Mouse (Mus musculus) limb, embryonic 11.5 days (tissue): ENCODE measurements around the gene Tead1. TPM values are rescaled to one million over a fixed set of nuclear protein-coding genes. Genes with fewer than 3 reads are reported as not detected.
"Not testable (repeated sequence)": the region's sequence is repeated elsewhere in the genome, so short reads cannot be mapped to it uniquely, and the experiment has no call there.

Experiments used
- ATAC-seq: fragments of 200-750 bp; cut with Nextera tagmentation; 2 replicates; pipeline ENCODE4 v1.8.0; 2017; ENCODE audit warnings: low read depth; ENCODE audit not compliant: insufficient number of reproducible peaks, low FRiP score, low TSS enrichment
- DNase-seq: peaks from one replicate; pipeline ENCODE4 v3.0.0-alpha.2; 2015; ENCODE audit warnings: low spot score
- H3K27ac ChIP-seq: fragments of 300-500 bp; sonication (generic); replicated peaks from 2 replicates; pipeline ENCODE4 v1.5.1; 2014; ENCODE audit warnings: low read depth, mild to moderate bottlenecking, low read length
- H3K27me3 ChIP-seq: fragments of 300-500 bp; sonication (generic); 2 replicates; pipeline ENCODE4 v1.6.1; 2014; ENCODE audit warnings: mild to moderate bottlenecking, low read length, mixed read lengths; ENCODE audit not compliant: control insufficient read depth, insufficient read depth
- H3K36me3 ChIP-seq: fragments of 300-500 bp; sonication (generic); 2 replicates; pipeline ENCODE4 v1.6.1; 2014; ENCODE audit warnings: mild to moderate bottlenecking, low read length, moderate library complexity, mixed read lengths; ENCODE audit not compliant: control insufficient read depth, insufficient read depth
- H3K4me1 ChIP-seq: fragments of 300-500 bp; sonication (generic); 2 replicates; pipeline ENCODE4 v1.6.1; 2014; ENCODE audit warnings: low read length, mixed read lengths; ENCODE audit not compliant: control insufficient read depth, insufficient read depth
- H3K4me2 ChIP-seq: fragments of 300-500 bp; sonication (generic); 2 replicates; pipeline ENCODE4 v1.6.1; 2014; ENCODE audit warnings: low read depth, mild to moderate bottlenecking, moderate library complexity; ENCODE audit not compliant: severe bottlenecking
- H3K4me3 ChIP-seq: fragments of 300-500 bp; sonication (generic); 2 replicates; pipeline ENCODE4 v1.5.1; 2014; ENCODE audit warnings: low read depth, low read length
- H3K9ac ChIP-seq: fragments of 300-500 bp; sonication (generic); 2 replicates; pipeline ENCODE4 v1.6.1; 2014; ENCODE audit warnings: mild to moderate bottlenecking, low read length
- H3K9me3 ChIP-seq: fragments of 300-500 bp; sonication (generic); 2 replicates; pipeline ENCODE4 v1.6.1; 2016; ENCODE audit warnings: low read length; ENCODE audit not compliant: control insufficient read depth
- WGBS: fragments of 180-500 bp; shearing (Covaris S2); extraction: QIAGEN DNeasy Blood & Tissue Kit; methylation state at CpG from one replicate; pipeline ENCODE4 v1.1.7; 2014; 5-methylcytosine and 5-hydroxymethylcytosine counted together
- polyA plus RNA-seq: library from polyadenylated mRNA; unstranded; fragments of >200 nt; fragmentation: Nextera tagmentation; extraction: Ambion mirVana; gene quantifications from 2 replicates; pipeline ENCODE4 v1.2.1, GENCODE M21; 2014

Tead1 gene
- polyA plus RNA-seq, 1 experiment from 2014 or later: 18.3 TPM

GRCm38 (mm10) chr7:112918279-112918991, 239.3 kb downstream of the Tead1 start:
- no peak for ATAC-seq
- Histone ChIP-seq H3K9ac (no peak overlapping the region), H3K4me1 (no peaks in the 10 kb centered on the region), H3K9me3 (no peaks in the 10 kb centered on the region), H3K4me3 (no peak overlapping the region), H3K4me2 (no peak overlapping the region), H3K27me3 (no peaks in the 10 kb centered on the region), H3K36me3 (no peaks in the 10 kb centered on the region), H3K27ac (no peak overlapping the region)
- no peak for DNase-seq
- WGBS: 73% methylated on average over 22 of the region's 22 CpGs

- no peak overlapping the region for H3K4me2 ChIP-seq
- H3K4me1 ChIP-seq: no peaks in the 10 kb centered on the region
These were observed 240.7 kb downstream of the Tead1 start for GRCm38 (mm10) chr7:112919845-112920244.

GRCm38 (mm10) chr7:112922801-112923200, 243.7 kb downstream of the Tead1 start:
- Histone ChIP-seq H3K27me3 (no peaks in the 10 kb centered on the region), H3K4me1 (no peaks in the 10 kb centered on the region), H3K9me3 (no peaks in the 10 kb centered on the region), H3K4me3 (no peak overlapping the region), H3K27ac (no peak overlapping the region), H3K36me3 (no peaks in the 10 kb centered on the region), H3K4me2 (no peak overlapping the region), H3K9ac (no peak overlapping the region)
- DNase-seq (no peak), ATAC-seq (no peak)
- WGBS: 64% methylated on average over 4 of the region's 4 CpGs

More at GRCm38 (mm10) chr7:112919845-112920244, 240.7 kb downstream of the Tead1 start:
- ATAC-seq: no peak
- H3K9ac ChIP-seq: no peak overlapping the region
- 2% methylated on average over 4 of the region's 4 CpGs for WGBS
- H3K27me3 ChIP-seq: no peaks in the 10 kb centered on the region
- H3K4me3 ChIP-seq: no peak overlapping the region
- H3K36me3 ChIP-seq: no peaks in the 10 kb centered on the region
- no peaks in the 10 kb centered on the region for H3K9me3 ChIP-seq
- H3K27ac ChIP-seq: no peak overlapping the region
- peak; percentile 70 for DNase-seq

GRCm38 (mm10) chr7:112923712-112924111, 244.6 kb downstream of the Tead1 start:
- H3K9ac ChIP-seq: no peak overlapping the region
- 69% methylated on average over 3 of the region's 3 CpGs for WGBS
- H3K27me3 ChIP-seq: no peaks in the 10 kb centered on the region
- H3K4me1 ChIP-seq: no peaks in the 10 kb centered on the region
- H3K4me3 ChIP-seq: no peak overlapping the region
- no peaks in the 10 kb centered on the region for H3K36me3 ChIP-seq
- H3K27ac ChIP-seq: no peak overlapping the region
- no peak for ATAC-seq
- no peak overlapping the region for H3K4me2 ChIP-seq
- H3K9me3 ChIP-seq: no peaks in the 10 kb centered on the region
- no peak for DNase-seq

- Histone ChIP-seq H3K36me3 (no peaks in the 10 kb centered on the region), H3K9me3 (no peaks in the 10 kb centered on the region), H3K27me3 (no peaks in the 10 kb centered on the region), H3K27ac (no peak overlapping the region), H3K4me1 (no peaks in the 10 kb centered on the region), H3K9ac (no peak overlapping the region), H3K4me2 (no peak overlapping the region), H3K4me3 (no peak overlapping the region)
- DNase-seq (no peak), ATAC-seq (no peak)
- 44% methylated on average over 7 of the region's 7 CpGs for WGBS
These were observed 251.6 kb downstream of the Tead1 start for GRCm38 (mm10) chr7:112930669-112931068.

- not testable (repeated sequence) for H3K4me2 ChIP-seq, ATAC-seq, H3K36me3 ChIP-seq, H3K27ac ChIP-seq, H3K9me3 ChIP-seq, DNase-seq, H3K9ac ChIP-seq, H3K27me3 ChIP-seq, H3K4me3 ChIP-seq, H3K4me1 ChIP-seq
- 83% methylated on average over 5 of the region's 5 CpGs for WGBS
These were observed 256.8 kb downstream of the Tead1 start for GRCm38 (mm10) chr7:112935876-112936275.

- ATAC-seq (no peak), DNase-seq (no peak)
These were observed 258.0 kb downstream of the Tead1 start for GRCm38 (mm10) chr7:112937089-112937488.

GRCm38 (mm10) chr7:112938959-112939358, 259.8 kb downstream of the Tead1 start:
- ATAC-seq (no peak), DNase-seq (no peak)
- Histone ChIP-seq H3K27me3 (no peaks in the 10 kb centered on the region), H3K36me3 (no peaks in the 10 kb centered on the region), H3K4me1 (no peaks in the 10 kb centered on the region), H3K4me3 (no peak overlapping the region), H3K4me2 (no peak overlapping the region), H3K9ac (no peak overlapping the region), H3K27ac (no peak overlapping the region), H3K9me3 (no peaks in the 10 kb centered on the region)
- 7% methylated on average over 5 of the region's 5 CpGs for WGBS

More at GRCm38 (mm10) chr7:112937089-112937488, 258.0 kb downstream of the Tead1 start:
- Histone ChIP-seq H3K9ac (no peak overlapping the region), H3K27me3 (no peaks in the 10 kb centered on the region), H3K36me3 (no peaks in the 10 kb centered on the region), H3K4me2 (no peak overlapping the region), H3K4me3 (no peak overlapping the region), H3K4me1 (no peaks in the 10 kb centered on the region), H3K27ac (no peak overlapping the region), H3K9me3 (no peaks in the 10 kb centered on the region)
- WGBS: 85% methylated on average over 8 of the region's 8 CpGs

GRCm38 (mm10) chr7:112942567-112942966, 263.4 kb downstream of the Tead1 start:
- H3K4me2 ChIP-seq: no peak overlapping the region
- ATAC-seq: no peak
- H3K4me1 ChIP-seq: no peaks in the 10 kb centered on the region
- no peak overlapping the region for H3K4me3 ChIP-seq
- 81% methylated on average over 5 of the region's 5 CpGs for WGBS
- no peak for DNase-seq
- H3K36me3 ChIP-seq: no peaks in the 10 kb centered on the region
- no peak overlapping the region for H3K9ac ChIP-seq
- no peaks in the 10 kb centered on the region for H3K27me3 ChIP-seq
- H3K9me3 ChIP-seq: no peaks in the 10 kb centered on the region
- no peak overlapping the region for H3K27ac ChIP-seq
